Mouse (Mus musculus): ENCODE data around the gene Gm20489. TPM values are rescaled to one million over a fixed set of nuclear protein-coding genes. Genes with fewer than 3 reads are reported as not detected.

Gm20489 gene
- polyA plus RNA-seq, 1 experiment from 2014 or later: not detected

GRCm38 (mm10) chrX:101299473-101300426, 30.9 kb upstream of the Gm20489 start:
- H3K27me3 ChIP-seq (ENCODE audit: insufficient read depth, low read length): peaks cover 6% of the 10 kb centered on the region; the same call in 1 of the 2 replicates
- no peaks in the 10 kb centered on the region for H3K4me1 ChIP-seq (ENCODE audit: insufficient read depth)
- WGBS (ENCODE audit: insufficient replicate concordance): 48% methylated on average over 13 of the region's 13 CpGs

GRCm38 (mm10) chrX:101299055-101299454, 30.2 kb upstream of the Gm20489 start, which contains the start of gene Nlgn3:
Nlgn3 (plus strand) TSS chrX:101299168.
- Histone ChIP-seq H3K9ac (replicated peaks) (no peak within 1 kb of the TSS), H3K27ac (ENCODE audit: low read depth) (no peak within 1 kb of the TSS), H3K4me2 (ENCODE audit: low read depth, low read length) (peak within 1 kb of the TSS; percentile 18; the same call in 1 of the 2 replicates), H3K4me3 (ENCODE audit: low read depth, low read length) (no peak within 1 kb of the TSS), H3K9me3 (ENCODE audit: low read length) (no peaks in the 10 kb centered on the region), H3K4me1 (ENCODE audit: insufficient read depth) (no peaks in the 10 kb centered on the region), H3K36me3 (replicated peaks; ENCODE audit: insufficient read depth, low read length) (peaks cover 6% of the 10 kb centered on the region; the same call in 1 of the 2 replicates), H3K27me3 (ENCODE audit: insufficient read depth, low read length) (peaks cover 6% of the 10 kb centered on the region; the same call in 1 of the 2 replicates)
- TF ChIP-seq CTCF (IDR thresholded peaks at IDR 0.05; ENCODE audit: low read depth) (no peak), EP300 (IDR thresholded peaks at IDR 0.05; ENCODE audit: low read depth) (no peak)
- DNase-seq (no peak), ATAC-seq (no peak)
- 12% methylated on average over 15 of the region's 24 CpGs for WGBS (ENCODE audit: insufficient replicate concordance)

More at GRCm38 (mm10) chrX:101299473-101300426, 30.9 kb upstream of the Gm20489 start:
- no peak overlapping the region for H3K9ac ChIP-seq (replicated peaks)
- peak overlapping the region; percentile 18; the same call in 1 of the 2 replicates for H3K4me2 ChIP-seq (ENCODE audit: low read depth, low read length)
- TF ChIP-seq EP300 (IDR thresholded peaks at IDR 0.05; ENCODE audit: low read depth): no peak
- no peak for TF ChIP-seq CTCF (IDR thresholded peaks at IDR 0.05; ENCODE audit: low read depth)
- no peaks in the 10 kb centered on the region; the same call in 1 of the 2 replicates for H3K36me3 ChIP-seq (replicated peaks; ENCODE audit: insufficient read depth, low read length)
- ATAC-seq (no peak), DNase-seq (no peak)
- H3K9me3 ChIP-seq (ENCODE audit: low read length): no peaks in the 10 kb centered on the region
- H3K4me3 ChIP-seq (ENCODE audit: low read depth, low read length): no peak overlapping the region
- no peak overlapping the region for H3K27ac ChIP-seq (ENCODE audit: low read depth)

- H3K36me3 ChIP-seq (replicated peaks; ENCODE audit: insufficient read depth, low read length): peaks cover 39% of the 10 kb centered on the region
- H3K4me2 ChIP-seq (ENCODE audit: low read depth, low read length): peak overlapping the region; percentile 6; the same call in 1 of the 2 replicates
- DNase-seq: no peak
- H3K4me1 ChIP-seq (ENCODE audit: insufficient read depth): peaks cover 3% of the 10 kb centered on the region; the same call in 1 of the 2 replicates
- no peaks in the 10 kb centered on the region for H3K9me3 ChIP-seq (ENCODE audit: low read length)
- 60% methylated on average over 10 of the region's 10 CpGs for WGBS (ENCODE audit: insufficient replicate concordance)
- H3K27ac ChIP-seq (ENCODE audit: low read depth): peak overlapping the region; percentile 34
- H3K9ac ChIP-seq (replicated peaks): no peak overlapping the region
- no peaks in the 10 kb centered on the region for H3K27me3 ChIP-seq (ENCODE audit: insufficient read depth, low read length)
- TF ChIP-seq CTCF (IDR thresholded peaks at IDR 0.05; ENCODE audit: low read depth) (no peak), EP300 (IDR thresholded peaks at IDR 0.05; ENCODE audit: low read depth) (peak; percentile 68)
- no peak overlapping the region for H3K4me3 ChIP-seq (ENCODE audit: low read depth, low read length)
- peak; percentile 41 for ATAC-seq
Observed at GRCm38 (mm10) chrX:101290111-101290510, 21.3 kb upstream of the Gm20489 start.

- Histone ChIP-seq H3K27me3 (ENCODE audit: insufficient read depth, low read length) (no peaks in the 10 kb centered on the region), H3K9ac (replicated peaks) (no peak overlapping the region), H3K9me3 (ENCODE audit: low read length) (no peaks in the 10 kb centered on the region), H3K36me3 (replicated peaks; ENCODE audit: insufficient read depth, low read length) (peaks cover 39% of the 10 kb centered on the region), H3K27ac (ENCODE audit: low read depth) (no peak overlapping the region), H3K4me1 (ENCODE audit: insufficient read depth) (peaks cover 3% of the 10 kb centered on the region; the same call in 1 of the 2 replicates), H3K4me2 (ENCODE audit: low read depth, low read length) (no peak overlapping the region), H3K4me3 (ENCODE audit: low read depth, low read length) (no peak overlapping the region)
- ATAC-seq: no peak
- DNase-seq: no peak
- WGBS (ENCODE audit: insufficient replicate concordance): 84% methylated on average over 7 of the region's 7 CpGs
- TF ChIP-seq CTCF (IDR thresholded peaks at IDR 0.05; ENCODE audit: low read depth) (no peak), EP300 (IDR thresholded peaks at IDR 0.05; ENCODE audit: low read depth) (no peak)
Observed at GRCm38 (mm10) chrX:101289037-101289436, 20.2 kb upstream of the Gm20489 start.

GRCm38 (mm10) chrX:101288432-101288831, 19.6 kb upstream of the Gm20489 start:
- WGBS (ENCODE audit: insufficient replicate concordance): 67% methylated on average over 6 of the region's 6 CpGs

GRCm38 (mm10) chrX:101287543-101287942, 18.7 kb upstream of the Gm20489 start:
- H3K4me3 ChIP-seq (ENCODE audit: low read depth, low read length): no peak overlapping the region
- H3K27me3 ChIP-seq (ENCODE audit: insufficient read depth, low read length): no peaks in the 10 kb centered on the region
- TF ChIP-seq EP300 (IDR thresholded peaks at IDR 0.05; ENCODE audit: low read depth): peak; percentile 97
- no peak for TF ChIP-seq CTCF (IDR thresholded peaks at IDR 0.05; ENCODE audit: low read depth)
- H3K9ac ChIP-seq (replicated peaks): no peak overlapping the region
- 50% methylated on average over 3 of the region's 3 CpGs for WGBS (ENCODE audit: insufficient replicate concordance)
- H3K27ac ChIP-seq (ENCODE audit: low read depth): peak overlapping the region; percentile 90
- peak overlapping the region; percentile 35; the same call in 1 of the 2 replicates for H3K4me2 ChIP-seq (ENCODE audit: low read depth, low read length)
- no peaks in the 10 kb centered on the region for H3K9me3 ChIP-seq (ENCODE audit: low read length)
- peaks cover 40% of the 10 kb centered on the region for H3K36me3 ChIP-seq (replicated peaks; ENCODE audit: insufficient read depth, low read length)
- peak; percentile 24 for DNase-seq
- H3K4me1 ChIP-seq (ENCODE audit: insufficient read depth): peaks cover 3% of the 10 kb centered on the region; the same call in 1 of the 2 replicates
- ATAC-seq: peak; percentile 97

More at GRCm38 (mm10) chrX:101288432-101288831, 19.6 kb upstream of the Gm20489 start:
- H3K4me1 ChIP-seq (ENCODE audit: insufficient read depth): peaks cover 3% of the 10 kb centered on the region; the same call in 1 of the 2 replicates
- H3K4me2 ChIP-seq (ENCODE audit: low read depth, low read length): peak overlapping the region; percentile 35; the same call in 1 of the 2 replicates
- peaks cover 41% of the 10 kb centered on the region for H3K36me3 ChIP-seq (replicated peaks; ENCODE audit: insufficient read depth, low read length)
- TF ChIP-seq EP300 (IDR thresholded peaks at IDR 0.05; ENCODE audit: low read depth) (no peak), CTCF (IDR thresholded peaks at IDR 0.05; ENCODE audit: low read depth) (no peak)
- H3K9me3 ChIP-seq (ENCODE audit: low read length): no peaks in the 10 kb centered on the region
- H3K27ac ChIP-seq (ENCODE audit: low read depth): peak overlapping the region; percentile 90
- DNase-seq (no peak), ATAC-seq (no peak)
- H3K27me3 ChIP-seq (ENCODE audit: insufficient read depth, low read length): no peaks in the 10 kb centered on the region
- H3K4me3 ChIP-seq (ENCODE audit: low read depth, low read length): no peak overlapping the region
- H3K9ac ChIP-seq (replicated peaks): no peak overlapping the region
